Mouse (Mus musculus) heart, adult 2 months (tissue): ENCODE measurements around the gene Slc25a12. TPM values are rescaled to one million over a fixed set of nuclear protein-coding genes. Genes with fewer than 3 reads are reported as not detected.

Experiments used
- DNase-seq, 2 experiments: peaks; one replicate each; pipeline ENCODE4 v3.0.0; 2021
- H3K27ac ChIP-seq: fragments of 200-600 bp; 2 replicates; pipeline ENCODE4 v1.8.1; 2022
- H3K27me3 ChIP-seq: fragments of 200-500 bp; 2 replicates; pipeline ENCODE4 v1.6.1; 2012; ENCODE audit warnings: mild to moderate bottlenecking, low read length, inconsistent platforms, mixed read lengths; ENCODE audit not compliant: control insufficient read depth, insufficient read depth
- H3K36me3 ChIP-seq: fragments of 200-500 bp; 2 replicates; pipeline ENCODE4 v1.6.1; 2012; ENCODE audit warnings: low read length, inconsistent platforms; ENCODE audit not compliant: control insufficient read depth, insufficient read depth
- H3K4me1 ChIP-seq: fragments of 200-500 bp; 2 replicates; pipeline ENCODE4 v1.6.1; 2011; ENCODE audit warnings: low read length; ENCODE audit not compliant: control insufficient read depth, insufficient read depth
- H3K4me3 ChIP-seq: fragments of 200-600 bp; 2 replicates; pipeline ENCODE4 v1.8.1; 2022
- H3K79me2 ChIP-seq: fragments of 200-500 bp; replicated peaks from 2 replicates; pipeline ENCODE4 v1.6.1; 2012; ENCODE audit warnings: mild to moderate bottlenecking, inconsistent platforms, low read length, moderate library complexity, mixed read lengths; ENCODE audit not compliant: control insufficient read depth, insufficient read depth
- H3K9ac ChIP-seq: fragments of 200-500 bp; 2 replicates; pipeline ENCODE4 v1.6.1; 2012; ENCODE audit warnings: low read depth, mild to moderate bottlenecking, control low read depth, inconsistent platforms, low read length, mixed read lengths
- CTCF ChIP-seq: fragments of 200-600 bp; IDR thresholded peaks from 2 replicates; pipeline ENCODE4 v1.8.1; 2022; ENCODE audit warnings: antibody characterized with exemption, mild to moderate bottlenecking, moderate library complexity
- EP300 ChIP-seq: fragments of 200-500 bp; IDR thresholded peaks from 2 replicates; pipeline ENCODE4 v1.6.1; 2011; ENCODE audit warnings: low read depth, low read length, control low read depth; ENCODE audit not compliant: insufficient read depth
- POLR2A ChIP-seq: fragments of 200-500 bp; IDR thresholded peaks from 2 replicates; pipeline ENCODE4 v1.6.1; 2011; ENCODE audit warnings: mild to moderate bottlenecking, low read depth, low read length, control low read depth; ENCODE audit not compliant: insufficient read depth
- WGBS: fragments of 180-500 bp; shearing (Covaris S2); methylation state at CpG from one replicate; pipeline ENCODE4 v1.1.7; 2018; 5-methylcytosine and 5-hydroxymethylcytosine counted together
- intact Hi-C: fragments of 180-260 bp; cut with DNase I; formaldehyde crosslinking; loops from one replicate; pipeline ENCODE4 v1.15.1; 2025
- polyA plus RNA-seq: library from polyadenylated mRNA; depleted of rRNA; stranded (reverse); fragments of >200 nt; gene quantifications from 2 replicates; pipeline ENCODE4 v1.2.3, GENCODE M21; 2012
- total RNA-seq, 2 experiments: library from RNA; stranded (reverse); gene quantifications; 2 replicates each; pipeline ENCODE4 v1.2.3; 2021

Slc25a12 gene
- total and polyA plus RNA-seq, 3 experiments, result 154 to 252 (median 228) TPM

DNA sequence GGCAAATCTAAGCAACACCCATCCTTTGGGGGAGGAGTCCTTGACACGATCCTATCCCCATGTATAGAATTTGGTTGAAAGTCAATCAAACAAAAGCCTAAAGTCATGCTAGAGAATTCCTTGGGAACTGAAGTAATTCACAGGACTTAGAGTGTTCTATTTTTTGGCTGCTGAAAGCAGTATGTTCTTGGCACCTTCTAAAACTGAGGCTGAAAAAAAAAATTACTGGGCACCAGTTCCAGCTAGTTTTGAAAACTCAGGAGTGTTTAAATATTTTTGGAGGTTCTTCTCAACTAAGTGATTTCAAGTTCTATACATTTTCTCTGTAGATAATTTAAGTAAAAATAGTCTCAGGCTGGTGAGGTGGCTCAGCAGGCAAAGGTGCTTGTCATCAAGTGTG is 70.0 kb downstream of the Slc25a12 start:
- WGBS, result 59% methylated on average over 1 of the region's 1 CpGs
- no peaks in the 10 kb centered on the region for H3K36me3 ChIP-seq

DNA sequence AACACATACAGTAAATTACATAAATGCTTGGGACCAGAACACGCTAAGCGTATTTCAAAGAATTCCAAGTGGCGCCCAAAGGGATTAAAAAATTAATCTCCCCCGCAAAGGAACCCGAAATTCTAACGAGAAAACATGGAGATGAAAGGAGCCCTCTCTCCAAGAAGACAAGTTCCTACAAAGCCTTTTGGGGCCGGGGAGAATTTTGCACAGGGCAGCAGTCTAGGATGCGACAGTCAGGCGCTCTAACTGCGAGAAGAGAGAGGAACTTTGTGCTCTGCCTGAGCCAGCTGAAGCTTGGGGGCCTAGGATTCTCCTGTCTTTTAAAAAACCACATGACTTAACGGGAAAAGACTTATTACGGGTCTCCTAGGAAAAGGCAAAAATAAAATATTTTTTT is 71.7 kb downstream of the Slc25a12 start:
- no peak overlapping the region for H3K27ac ChIP-seq
- no peaks in the 10 kb centered on the region for H3K4me1 ChIP-seq
- no peak overlapping the region for H3K9ac ChIP-seq
- DNase-seq, result no peak
- H3K27me3 ChIP-seq, result no peaks in the 10 kb centered on the region
- H3K36me3 ChIP-seq, result no peaks in the 10 kb centered on the region
- intact Hi-C loops, result no loop called here
- TF ChIP-seq EP300, result no peak
- no peak for TF ChIP-seq POLR2A
- no peak for TF ChIP-seq CTCF
- WGBS, result 91% methylated on average over 12 of the region's 12 CpGs
- no peak overlapping the region for H3K4me3 ChIP-seq
- no peaks in the 10 kb centered on the region for H3K79me2 ChIP-seq

More for the DNA sequence above, 70.0 kb downstream of the Slc25a12 start:
- DNase-seq, result no peak
- H3K27ac ChIP-seq, result no peak overlapping the region
- no peaks in the 10 kb centered on the region for H3K79me2 ChIP-seq
- no peaks in the 10 kb centered on the region for H3K27me3 ChIP-seq
- TF ChIP-seq POLR2A (no peak), EP300 (no peak), CTCF (no peak)
- H3K4me1 ChIP-seq, result no peaks in the 10 kb centered on the region
- no peak overlapping the region for H3K9ac ChIP-seq
- no peak overlapping the region for H3K4me3 ChIP-seq
- intact Hi-C loops, result no loop called here

DNA sequence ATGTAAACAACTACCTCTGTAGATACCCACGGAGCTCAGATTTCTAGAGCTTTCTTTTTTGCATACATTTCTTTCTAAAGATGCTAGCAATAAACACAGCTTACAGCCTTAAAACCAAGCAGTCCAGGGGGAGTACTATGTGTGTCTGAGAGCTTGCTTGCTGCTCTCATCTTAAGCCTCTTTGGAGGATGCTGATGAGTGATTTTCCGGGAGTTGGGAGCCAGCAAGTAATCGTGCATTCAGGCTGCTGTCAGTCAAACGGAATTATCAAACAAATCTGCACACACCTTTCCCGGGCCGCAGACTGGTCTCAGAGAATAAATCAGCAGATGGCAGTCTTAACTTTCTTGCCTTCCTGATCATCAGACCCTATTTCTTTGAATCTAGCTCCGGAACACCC is 73.1 kb downstream of the Slc25a12 start:
- no peak overlapping the region for H3K4me3 ChIP-seq
- H3K27ac ChIP-seq, result no peak overlapping the region
- H3K36me3 ChIP-seq, result no peaks in the 10 kb centered on the region
- H3K9ac ChIP-seq, result no peak overlapping the region
- TF ChIP-seq CTCF (no peak), EP300 (no peak), POLR2A (no peak)
- intact Hi-C loops, result no loop called here
- H3K4me1 ChIP-seq, result no peaks in the 10 kb centered on the region
- 58% methylated on average over 7 of the region's 7 CpGs for WGBS
- H3K79me2 ChIP-seq, result no peaks in the 10 kb centered on the region
- H3K27me3 ChIP-seq, result no peaks in the 10 kb centered on the region
- no peak for DNase-seq

DNA sequence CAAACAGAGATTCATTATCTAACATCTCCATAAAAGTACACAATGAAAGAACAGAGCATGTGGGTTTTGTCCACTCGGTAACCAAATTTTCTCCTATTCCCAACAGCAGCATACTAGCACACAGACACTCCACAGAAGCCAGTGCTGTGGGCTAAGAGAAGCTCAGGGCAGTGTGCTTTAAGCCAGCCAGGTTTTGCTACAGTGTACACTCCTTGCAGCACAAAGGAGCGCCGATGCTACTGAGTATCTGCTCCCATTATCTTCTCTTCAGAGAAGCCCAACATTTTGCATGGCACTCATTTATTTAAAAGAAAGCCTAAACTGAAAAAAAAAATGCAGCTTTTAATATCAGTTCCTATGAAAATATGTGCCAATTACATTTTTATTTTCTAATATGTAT is 73.6 kb downstream of the Slc25a12 start:
- no peaks in the 10 kb centered on the region for H3K36me3 ChIP-seq
- intact Hi-C loops, result no loop called here
- H3K79me2 ChIP-seq, result no peaks in the 10 kb centered on the region
- no peaks in the 10 kb centered on the region for H3K27me3 ChIP-seq
- DNase-seq, result no peak
- 87% methylated on average over 3 of the region's 3 CpGs for WGBS
- no peak for TF ChIP-seq EP300
- TF ChIP-seq POLR2A, result no peak
- no peak for TF ChIP-seq CTCF
- H3K4me3 ChIP-seq, result no peak overlapping the region
- no peak overlapping the region for H3K27ac ChIP-seq
- H3K9ac ChIP-seq, result no peak overlapping the region
- H3K4me1 ChIP-seq, result no peaks in the 10 kb centered on the region

DNA sequence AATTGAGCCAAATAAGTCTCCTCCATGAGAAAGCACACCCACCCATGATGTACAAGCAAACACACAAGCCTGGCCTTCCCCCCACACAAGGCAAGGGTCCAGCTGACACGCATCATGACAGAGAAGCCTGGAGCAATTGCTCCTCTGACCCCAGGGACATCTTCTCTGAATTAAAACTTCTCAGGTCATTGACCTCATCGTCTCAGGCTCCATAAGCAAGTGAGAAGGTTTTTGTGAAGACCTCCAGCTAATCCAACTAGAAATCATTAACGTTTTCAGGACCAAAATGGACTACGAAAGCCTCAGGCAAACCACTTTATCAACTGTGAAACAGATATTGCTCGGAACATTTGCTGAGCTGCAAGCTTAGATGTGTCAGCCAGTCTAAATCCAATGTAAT is 76.0 kb downstream of the Slc25a12 start:
- no peak for DNase-seq
- intact Hi-C loops, result no loop called here
- Histone ChIP-seq H3K79me2 (no peaks in the 10 kb centered on the region), H3K4me1 (no peaks in the 10 kb centered on the region), H3K9ac (no peak overlapping the region), H3K27me3 (no peaks in the 10 kb centered on the region), H3K27ac (no peak overlapping the region), H3K4me3 (no peak overlapping the region), H3K36me3 (no peaks in the 10 kb centered on the region)
- TF ChIP-seq POLR2A, result no peak
- TF ChIP-seq EP300, result no peak
- no peak for TF ChIP-seq CTCF
- 79% methylated on average over 5 of the region's 5 CpGs for WGBS

DNA sequence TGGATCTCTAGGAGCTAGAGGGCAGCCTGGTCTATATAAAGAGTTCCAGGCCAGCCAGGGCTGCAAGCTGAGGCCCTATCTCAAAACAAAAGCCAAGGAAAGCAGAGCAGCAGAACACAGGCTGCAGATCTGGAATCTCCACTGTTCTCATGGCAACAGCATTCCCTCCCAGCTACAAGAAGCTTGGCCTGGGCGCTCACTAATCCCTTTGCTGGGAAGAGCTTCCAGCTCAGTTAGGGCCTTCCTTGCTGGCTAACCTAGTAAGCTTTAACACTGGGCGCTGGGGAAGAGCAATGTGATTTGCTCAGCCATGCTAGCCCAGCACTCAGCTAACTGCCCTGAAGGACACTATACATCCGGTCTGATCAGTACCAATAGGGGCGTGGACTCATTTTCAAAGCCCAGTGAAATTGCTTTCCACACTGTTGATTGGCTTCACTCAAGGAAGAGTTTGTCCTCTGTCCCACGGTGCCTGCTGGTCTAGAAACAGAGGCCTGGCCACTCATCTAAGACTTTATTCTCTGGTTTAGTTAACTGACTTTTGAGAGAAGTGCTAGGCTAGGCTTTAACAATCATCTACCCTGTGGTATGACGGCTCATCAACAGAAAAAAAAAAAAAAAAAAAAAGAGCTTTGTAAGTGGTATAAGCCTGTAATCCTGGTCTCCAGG is 77.3 kb downstream of the Slc25a12 start:
- 68% methylated on average over 6 of the region's 6 CpGs for WGBS
- H3K36me3 ChIP-seq, result no peaks in the 10 kb centered on the region
- no peak for DNase-seq

More for the DNA sequence above, 77.3 kb downstream of the Slc25a12 start:
- no peaks in the 10 kb centered on the region for H3K4me1 ChIP-seq
- no peak overlapping the region for H3K27ac ChIP-seq
- TF ChIP-seq CTCF, result no peak
- no peak for TF ChIP-seq POLR2A
- TF ChIP-seq EP300, result no peak
- H3K79me2 ChIP-seq, result no peaks in the 10 kb centered on the region
- H3K27me3 ChIP-seq, result no peaks in the 10 kb centered on the region
- H3K9ac ChIP-seq, result no peak overlapping the region
- H3K4me3 ChIP-seq, result no peak overlapping the region
- intact Hi-C loops, result no loop called here
